Mouse (Mus musculus): ENCODE measurements at regions not wholly inside any gene's neighbourhood (a gene's known extent, or its start where the extent isn't known, plus 50 kb on each side); places are given as distances from the start of the nearest gene placed in this dataset.

DNA sequence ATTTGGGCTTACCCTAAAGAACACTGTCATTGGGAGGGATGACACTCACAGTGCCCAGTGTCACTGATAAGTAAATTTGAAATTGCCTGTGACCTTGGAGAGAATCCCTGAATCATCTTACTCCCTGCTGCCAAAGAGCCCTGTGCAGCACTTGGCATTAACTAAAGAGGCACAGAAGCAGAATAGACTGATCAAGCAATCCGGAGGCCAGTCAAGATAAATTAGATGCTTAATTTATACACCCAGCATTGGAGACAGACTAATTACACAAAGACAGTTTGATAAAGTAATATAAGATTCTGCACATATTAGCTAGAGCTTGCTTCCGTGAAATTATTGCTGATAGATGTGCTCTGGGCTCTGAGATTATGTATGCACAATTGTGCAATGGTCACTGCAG is 847.6 kb downstream of the Cdh11 start:
- H3K4me2 ChIP-seq = no peak overlapping the region
- H3K9ac ChIP-seq (ENCODE audit: low read length) = no peak overlapping the region
- no peaks in the 10 kb centered on the region for H3K4me1 ChIP-seq (ENCODE audit: control insufficient read depth, insufficient read depth, low read length)
- H3K27ac ChIP-seq (ENCODE audit: low read depth, low read length) = no peak overlapping the region
- H3K36me3 ChIP-seq (ENCODE audit: control insufficient read depth, insufficient read depth, low read length) = no peaks in the 10 kb centered on the region
- H3K9me3 ChIP-seq (ENCODE audit: control insufficient read depth, low read length) = no peaks in the 10 kb centered on the region
- H3K27me3 ChIP-seq (ENCODE audit: control insufficient read depth, insufficient read depth, low read length) = no peaks in the 10 kb centered on the region
- DNase-seq (ENCODE audit: low spot score, missing footprints) = no peak
- WGBS = 88% methylated on average over 2 of the region's 2 CpGs
- no peak for ATAC-seq (ENCODE audit: low FRiP score)
- no peak overlapping the region for H3K4me3 ChIP-seq (ENCODE audit: low read depth, low read length)

DNA sequence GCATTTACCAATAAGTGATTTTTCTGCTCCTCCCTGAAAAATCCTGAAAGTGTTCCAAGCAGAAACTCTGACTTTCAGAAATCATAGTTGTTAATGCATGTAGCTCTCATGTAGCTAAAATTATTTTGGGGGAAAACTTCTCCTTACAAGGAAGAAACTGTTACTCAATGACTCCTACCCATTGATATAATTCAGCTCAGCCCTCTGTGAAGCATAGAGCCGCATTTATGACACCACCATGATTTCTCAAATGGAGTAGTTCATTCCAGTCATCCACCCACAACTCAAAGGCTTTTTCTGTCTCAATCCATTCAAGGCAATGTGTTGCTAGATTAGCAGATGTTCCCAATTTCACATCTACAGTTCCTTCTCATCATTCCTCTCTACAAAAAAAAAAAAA is 871.8 kb downstream of the Cdh11 start:
- no peaks in the 10 kb centered on the region for H3K4me1 ChIP-seq (ENCODE audit: control insufficient read depth, insufficient read depth, low read length)
- H3K36me3 ChIP-seq (ENCODE audit: control insufficient read depth, insufficient read depth, low read length) = no peaks in the 10 kb centered on the region
- H3K9ac ChIP-seq (ENCODE audit: low read length) = no peak overlapping the region
- ATAC-seq (ENCODE audit: low FRiP score) = no peak
- no peaks in the 10 kb centered on the region for H3K9me3 ChIP-seq (ENCODE audit: control insufficient read depth, low read length)
- no peaks in the 10 kb centered on the region for H3K27me3 ChIP-seq (ENCODE audit: control insufficient read depth, insufficient read depth, low read length)
- H3K4me2 ChIP-seq = no peak overlapping the region
- no peak for DNase-seq (ENCODE audit: low spot score, missing footprints)
- no peak overlapping the region for H3K4me3 ChIP-seq (ENCODE audit: low read depth, low read length)
- no peak overlapping the region for H3K27ac ChIP-seq (ENCODE audit: low read depth, low read length)
- WGBS = 85% methylated on average over 1 of the region's 1 CpGs

Data from midbrain, embryonic 11.5 days (tissue).